Mouse (Mus musculus): ENCODE measurements around the gene Klhl6. TPM values are rescaled to one million over a fixed set of nuclear protein-coding genes. Genes with fewer than 3 reads are reported as not detected.
"Not testable (repeated sequence)": the region's sequence is repeated elsewhere in the genome, so short reads cannot be mapped to it uniquely, and the experiment has no call there.

The Klhl6 gene
- 0.16 TPM for polyA plus RNA-seq (2012; fragmentation: generic; extraction: Trizol)
- long read RNA-seq, experiment 1, result 0 reads
- long read RNA-seq, experiment 2, result 0 reads

GRCm38 (mm10) chr16:19982537-19983257 is at the start of gene Klhl6:
Gene Klhl6, minus strand, starts transcription at chr16:19983037.
- no peak within 1 kb of the TSS for H3ac ChIP-seq (ENCODE audit: control insufficient read depth, insufficient read length, low read depth)
- no peaks in the 10 kb centered on the region for H3K79me2 ChIP-seq (ENCODE audit: control insufficient read depth, insufficient read depth)
- TF ChIP-seq MYOD1 (IDR thresholded peaks at IDR 0.05; ENCODE audit: control insufficient read depth, insufficient read length, low read depth), result no peak
- TF ChIP-seq MYOG (IDR thresholded peaks at IDR 0.05; ENCODE audit: control insufficient read depth, extremely low read depth, insufficient read length), result no peak
- no peak for TF ChIP-seq CEBPB (IDR thresholded peaks at IDR 0.05; ENCODE audit: low read depth)
- TF ChIP-seq USF1 (IDR thresholded peaks at IDR 0.05; ENCODE audit: low read depth), result no peak
- no peak for TF ChIP-seq CTCF (IDR thresholded peaks at IDR 0.05; ENCODE audit: control insufficient read depth, insufficient read depth, insufficient read length)
- TF ChIP-seq MAX (IDR thresholded peaks at IDR 0.05), result no peak
- no peak for TF ChIP-seq FOSL1 (IDR thresholded peaks at IDR 0.05; ENCODE audit: insufficient read depth, low read length, poor library complexity, severe bottlenecking)
- H3K79me3 ChIP-seq (ENCODE audit: low read depth), result no peaks in the 10 kb centered on the region
- no peaks in the 10 kb centered on the region for H3K27me3 ChIP-seq (ENCODE audit: control insufficient read depth, insufficient read depth, insufficient read length)
- H3K4me3 ChIP-seq (ENCODE audit: insufficient read depth, poor library complexity, severe bottlenecking), result no peak within 1 kb of the TSS
- no peaks in the 10 kb centered on the region for H3K36me3 ChIP-seq (ENCODE audit: control insufficient read depth, insufficient read depth)

- not testable (repeated sequence) for H3ac ChIP-seq (ENCODE audit: control insufficient read depth, insufficient read length, low read depth); H3K79me3 ChIP-seq (ENCODE audit: low read depth); H3K36me3 ChIP-seq (ENCODE audit: control insufficient read depth, insufficient read depth); H3K27me3 ChIP-seq (ENCODE audit: control insufficient read depth, insufficient read depth, insufficient read length); H3K79me2 ChIP-seq (ENCODE audit: control insufficient read depth, insufficient read depth); H3K4me3 ChIP-seq (ENCODE audit: insufficient read depth, poor library complexity, severe bottlenecking)
Observed at GRCm38 (mm10) chr16:20027241-20027640, 44.4 kb upstream of the Klhl6 start.

- Histone ChIP-seq H3K4me3 (ENCODE audit: insufficient read depth, poor library complexity, severe bottlenecking) (no peak overlapping the region), H3ac (ENCODE audit: control insufficient read depth, insufficient read length, low read depth) (no peak overlapping the region), H3K79me2 (ENCODE audit: control insufficient read depth, insufficient read depth) (no peaks in the 10 kb centered on the region), H3K79me3 (ENCODE audit: low read depth) (no peaks in the 10 kb centered on the region), H3K27me3 (ENCODE audit: control insufficient read depth, insufficient read depth, insufficient read length) (no peaks in the 10 kb centered on the region), H3K36me3 (ENCODE audit: control insufficient read depth, insufficient read depth) (no peaks in the 10 kb centered on the region)
- TF ChIP-seq MYOG (IDR thresholded peaks at IDR 0.05; ENCODE audit: control insufficient read depth, extremely low read depth, insufficient read length) (no peak), MAX (IDR thresholded peaks at IDR 0.05) (no peak), MYOD1 (IDR thresholded peaks at IDR 0.05; ENCODE audit: control insufficient read depth, insufficient read length, low read depth) (no peak), CEBPB (IDR thresholded peaks at IDR 0.05; ENCODE audit: low read depth) (no peak), CTCF (IDR thresholded peaks at IDR 0.05; ENCODE audit: control insufficient read depth, insufficient read depth, insufficient read length) (no peak), FOSL1 (IDR thresholded peaks at IDR 0.05; ENCODE audit: insufficient read depth, low read length, poor library complexity, severe bottlenecking) (no peak), USF1 (IDR thresholded peaks at IDR 0.05; ENCODE audit: low read depth) (no peak)
Observed at GRCm38 (mm10) chr16:20022821-20023220, 40.0 kb upstream of the Klhl6 start.

GRCm38 (mm10) chr16:20021848-20022247 is 39.0 kb upstream of the Klhl6 start:
- Histone ChIP-seq H3K27me3 (ENCODE audit: control insufficient read depth, insufficient read depth, insufficient read length) (no peaks in the 10 kb centered on the region), H3K4me3 (ENCODE audit: insufficient read depth, poor library complexity, severe bottlenecking) (no peak overlapping the region), H3K79me3 (ENCODE audit: low read depth) (no peaks in the 10 kb centered on the region), H3K79me2 (ENCODE audit: control insufficient read depth, insufficient read depth) (no peaks in the 10 kb centered on the region), H3K36me3 (ENCODE audit: control insufficient read depth, insufficient read depth) (no peaks in the 10 kb centered on the region), H3ac (ENCODE audit: control insufficient read depth, insufficient read length, low read depth) (no peak overlapping the region)
- TF ChIP-seq CEBPB (IDR thresholded peaks at IDR 0.05; ENCODE audit: low read depth), result no peak
- TF ChIP-seq USF1 (IDR thresholded peaks at IDR 0.05; ENCODE audit: low read depth), result no peak
- no peak for TF ChIP-seq MYOD1 (IDR thresholded peaks at IDR 0.05; ENCODE audit: control insufficient read depth, insufficient read length, low read depth)
- TF ChIP-seq MAX (IDR thresholded peaks at IDR 0.05), result no peak
- TF ChIP-seq CTCF (IDR thresholded peaks at IDR 0.05; ENCODE audit: control insufficient read depth, insufficient read depth, insufficient read length), result no peak
- TF ChIP-seq FOSL1 (IDR thresholded peaks at IDR 0.05; ENCODE audit: insufficient read depth, low read length, poor library complexity, severe bottlenecking), result no peak
- TF ChIP-seq MYOG (IDR thresholded peaks at IDR 0.05; ENCODE audit: control insufficient read depth, extremely low read depth, insufficient read length), result no peak

GRCm38 (mm10) chr16:20012647-20013046 is 29.8 kb upstream of the Klhl6 start:
- H3ac ChIP-seq (ENCODE audit: control insufficient read depth, insufficient read length, low read depth), result no peak overlapping the region
- no peaks in the 10 kb centered on the region for H3K36me3 ChIP-seq (ENCODE audit: control insufficient read depth, insufficient read depth)
- H3K79me2 ChIP-seq (ENCODE audit: control insufficient read depth, insufficient read depth), result no peaks in the 10 kb centered on the region
- H3K27me3 ChIP-seq (ENCODE audit: control insufficient read depth, insufficient read depth, insufficient read length), result no peaks in the 10 kb centered on the region
- no peak for TF ChIP-seq MYOD1 (IDR thresholded peaks at IDR 0.05; ENCODE audit: control insufficient read depth, insufficient read length, low read depth)
- no peak for TF ChIP-seq CTCF (IDR thresholded peaks at IDR 0.05; ENCODE audit: control insufficient read depth, insufficient read depth, insufficient read length)
- TF ChIP-seq CEBPB (IDR thresholded peaks at IDR 0.05; ENCODE audit: low read depth), result no peak
- no peak overlapping the region for H3K4me3 ChIP-seq (ENCODE audit: insufficient read depth, poor library complexity, severe bottlenecking)
- H3K79me3 ChIP-seq (ENCODE audit: low read depth), result no peaks in the 10 kb centered on the region

GRCm38 (mm10) chr16:20006066-20006465 is 23.2 kb upstream of the Klhl6 start:
- no peaks in the 10 kb centered on the region for H3K27me3 ChIP-seq (ENCODE audit: control insufficient read depth, insufficient read depth, insufficient read length)
- no peak overlapping the region for H3K4me3 ChIP-seq (ENCODE audit: insufficient read depth, poor library complexity, severe bottlenecking)
- no peaks in the 10 kb centered on the region for H3K79me3 ChIP-seq (ENCODE audit: low read depth)
- H3K79me2 ChIP-seq (ENCODE audit: control insufficient read depth, insufficient read depth), result no peaks in the 10 kb centered on the region
- no peak overlapping the region for H3ac ChIP-seq (ENCODE audit: control insufficient read depth, insufficient read length, low read depth)
- TF ChIP-seq MYOD1 (IDR thresholded peaks at IDR 0.05; ENCODE audit: control insufficient read depth, insufficient read length, low read depth), result no peak
- TF ChIP-seq CEBPB (IDR thresholded peaks at IDR 0.05; ENCODE audit: low read depth), result no peak
- TF ChIP-seq FOSL1 (IDR thresholded peaks at IDR 0.05; ENCODE audit: insufficient read depth, low read length, poor library complexity, severe bottlenecking), result no peak
- no peak for TF ChIP-seq MAX (IDR thresholded peaks at IDR 0.05)
- TF ChIP-seq CTCF (IDR thresholded peaks at IDR 0.05; ENCODE audit: control insufficient read depth, insufficient read depth, insufficient read length), result no peak
- no peak for TF ChIP-seq USF1 (IDR thresholded peaks at IDR 0.05; ENCODE audit: low read depth)
- TF ChIP-seq MYOG (IDR thresholded peaks at IDR 0.05; ENCODE audit: control insufficient read depth, extremely low read depth, insufficient read length), result no peak
- H3K36me3 ChIP-seq (ENCODE audit: control insufficient read depth, insufficient read depth), result no peaks in the 10 kb centered on the region

GRCm38 (mm10) chr16:20000286-20000685 is 17.4 kb upstream of the Klhl6 start:
- H3K36me3 ChIP-seq (ENCODE audit: control insufficient read depth, insufficient read depth); H3K4me3 ChIP-seq (ENCODE audit: insufficient read depth, poor library complexity, severe bottlenecking); H3K79me2 ChIP-seq (ENCODE audit: control insufficient read depth, insufficient read depth); H3K27me3 ChIP-seq (ENCODE audit: control insufficient read depth, insufficient read depth, insufficient read length); H3ac ChIP-seq (ENCODE audit: control insufficient read depth, insufficient read length, low read depth); H3K79me3 ChIP-seq (ENCODE audit: low read depth): not testable (repeated sequence)
